9 mouse cellular contexts compared by ENCODE assay signal in genomic region chr11:45103498-45104336, GRCm38 (mm10).
DNase-seq lines count a peak whose midpoint lies in the region; ATAC-seq and TF ChIP-seq lines count a peak whose summit lies in the region.
"Had no signal": no experiment of that assay in that cellular context is flagged by ENCODE, and none has a peak within 500 bp of the region (broad histone marks: within the 10 kb centered on the region; RNA-seq: fewer than 3 reads in every experiment).

No protein-coding gene starts in this region.

- H3K4me3 ChIP-seq in forebrain, embryonic 11.5 days (ENCODE audit: low read depth, low read length) = no peak overlapping the region
- H3K4me3 ChIP-seq in left cerebral cortex, adult 2 months = no peak overlapping the region
- H3K4me3 ChIP-seq in liver, embryonic 12.5 days = no peak overlapping the region
- H3K4me3 ChIP-seq: heart, embryonic 13.5 days had no signal

- DNase-seq in ovary, adult 18-20 months (ENCODE audit: low spot score) = peak; percentile 62
- DNase-seq in ovary, postnatal 10 days (ENCODE audit: low spot score) = no peak
- DNase-seq in forebrain, embryonic 11.5 days (ENCODE audit: low spot score) = peak; percentile 60
- DNase-seq in heart, postnatal 4 days = peak; percentile 13
- DNase-seq in left cerebral cortex, adult 2 months (ENCODE audit: extremely low spot score in 1 of 2, low spot score in 2 of 2) = peak; percentile 11 to 12
- peak; percentile 29 for DNase-seq in ovary, postnatal 36 days (ENCODE audit: low spot score)

- no peaks in the 10 kb centered on the region for H3K9me3 ChIP-seq in forebrain, embryonic 11.5 days (ENCODE audit: control insufficient read depth, low read length)
- no peaks in the 10 kb centered on the region for H3K9me3 ChIP-seq in liver, embryonic 12.5 days (replicated peaks)
- H3K9me3 ChIP-seq: heart, embryonic 13.5 days had no signal

- ATAC-seq in forebrain, embryonic 11.5 days (replicated peaks; ENCODE audit: low FRiP score) = peak; percentile 72
- no peak for ATAC-seq in megakaryocyte-erythroid progenitor cell, adult 5-6 weeks (replicated peaks; ENCODE audit: low FRiP score, low TSS enrichment, poor library complexity, severe bottlenecking)
- ATAC-seq in liver, embryonic 12.5 days = no peak

- intact Hi-C loops in left cerebral cortex, adult 2 months (cut with DNase I) = no loop called here

- H3K27ac ChIP-seq in forebrain, embryonic 11.5 days (ENCODE audit: low read depth, low read length) = no peak overlapping the region
- no peak overlapping the region for H3K27ac ChIP-seq in left cerebral cortex, adult 2 months
- no peak overlapping the region for H3K27ac ChIP-seq in liver, embryonic 12.5 days
- H3K27ac ChIP-seq: heart, embryonic 13.5 days had no signal

- peaks cover 2% of the 10 kb centered on the region; the same call in 1 of the 2 replicates for H3K4me1 ChIP-seq in forebrain, embryonic 11.5 days (replicated peaks; ENCODE audit: control insufficient read depth, insufficient read depth, low read length)
- no peaks in the 10 kb centered on the region for H3K4me1 ChIP-seq in liver, embryonic 12.5 days
- H3K4me1 ChIP-seq: heart, embryonic 13.5 days had no signal

- TF ChIP-seq CTCF in left cerebral cortex, adult 2 months (IDR thresholded peaks at IDR 0.05) = no peak

- H3K9ac ChIP-seq in forebrain, embryonic 11.5 days (ENCODE audit: low read length) = no peak overlapping the region
- no peak overlapping the region for H3K9ac ChIP-seq in liver, embryonic 12.5 days
- H3K9ac ChIP-seq: heart, embryonic 13.5 days had no signal

- no peak overlapping the region for H3K4me2 ChIP-seq in forebrain, embryonic 11.5 days (ENCODE audit: low read depth, low read length, severe bottlenecking)
- H3K4me2 ChIP-seq in liver, embryonic 12.5 days = no peak overlapping the region
- H3K4me2 ChIP-seq: heart, embryonic 13.5 days had no signal

- WGBS in forebrain, embryonic 11.5 days = 42% methylated on average over 12 of the region's 12 CpGs
- WGBS in liver, embryonic 12.5 days (ENCODE audit: insufficient replicate concordance) = 72% methylated on average over 12 of the region's 12 CpGs

- H3K27me3 ChIP-seq in forebrain, embryonic 11.5 days (ENCODE audit: control insufficient read depth, insufficient read depth, low read length) = no peaks in the 10 kb centered on the region
- no peaks in the 10 kb centered on the region for H3K27me3 ChIP-seq in liver, embryonic 12.5 days (replicated peaks)
- H3K27me3 ChIP-seq: heart, embryonic 13.5 days had no signal

- no peaks in the 10 kb centered on the region for H3K36me3 ChIP-seq in forebrain, embryonic 11.5 days (ENCODE audit: control insufficient read depth, insufficient read depth, low read length)
- no peaks in the 10 kb centered on the region for H3K36me3 ChIP-seq in liver, embryonic 12.5 days
- H3K36me3 ChIP-seq: heart, embryonic 13.5 days had no signal
